Mouse (Mus musculus): ENCODE data around the gene 4930452B06Rik.
"Not testable (repeated sequence)": the region's sequence is repeated elsewhere in the genome, so short reads cannot be mapped to it uniquely, and the experiment has no call there.

4930452B06Rik gene

DNA sequence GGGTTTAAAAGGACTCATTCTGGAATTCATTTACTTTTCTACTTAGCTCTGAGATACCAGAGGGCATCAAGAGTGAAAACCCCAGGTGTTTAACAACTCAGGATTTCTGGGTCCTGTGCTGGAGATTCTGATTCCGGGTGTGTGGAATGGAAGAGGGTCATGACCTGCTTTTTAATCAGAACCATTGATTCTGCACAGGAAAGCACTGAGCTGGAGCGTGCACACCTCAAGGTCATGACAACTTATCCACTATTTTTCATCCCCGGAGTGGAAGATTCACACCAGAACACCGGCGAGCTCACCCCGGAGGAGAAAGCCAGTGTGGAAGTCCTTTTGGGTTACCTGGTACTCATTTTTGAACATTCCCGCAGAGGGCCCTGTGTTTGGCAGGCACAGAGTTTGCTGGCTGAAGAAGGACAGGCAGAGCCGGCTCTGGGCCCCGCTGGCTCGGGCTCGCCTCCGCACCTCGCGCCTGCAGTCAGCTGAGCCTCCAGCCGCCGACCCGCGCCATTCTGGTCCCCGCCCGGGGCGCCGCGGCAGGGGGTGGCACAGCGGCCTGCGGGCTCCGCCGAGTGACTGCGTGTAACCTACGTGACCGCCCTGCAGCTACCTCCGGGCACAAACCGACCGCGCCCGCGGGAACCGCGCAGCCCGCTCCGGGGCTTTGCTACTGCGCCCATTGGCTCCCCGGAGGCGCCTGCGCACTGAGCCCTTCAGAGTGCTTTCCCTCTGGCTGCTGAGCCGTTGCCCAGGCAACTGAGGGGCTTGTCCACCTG lies at the start of gene 4930452B06Rik:
4930452B06Rik (minus strand) TSS at position 605 of the 776 bp plus-strand sequence.
- peak; percentile 60 for DNase-seq (ENCODE audit: low read depth)

DNA sequence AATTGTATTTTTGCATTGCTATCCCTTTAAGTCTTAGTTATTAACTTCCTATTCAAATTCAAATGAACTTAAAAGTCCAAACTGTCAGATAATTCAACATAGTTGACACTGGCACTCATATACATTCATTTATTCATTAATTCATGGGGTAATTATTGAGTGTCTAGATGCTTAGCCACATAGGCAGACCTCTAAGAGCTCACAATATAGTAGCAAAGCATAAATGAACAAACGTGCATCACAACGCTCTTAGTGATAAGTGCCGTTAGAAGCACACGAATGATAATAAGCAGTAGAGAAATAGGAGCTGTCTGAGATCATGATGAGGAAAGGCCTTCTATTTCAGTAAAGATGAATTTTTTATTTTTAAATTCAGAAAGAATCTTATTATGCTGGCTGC lies 46.6 kb upstream of the 4930452B06Rik start:
- DNase-seq (ENCODE audit: low read depth), result no peak

DNA sequence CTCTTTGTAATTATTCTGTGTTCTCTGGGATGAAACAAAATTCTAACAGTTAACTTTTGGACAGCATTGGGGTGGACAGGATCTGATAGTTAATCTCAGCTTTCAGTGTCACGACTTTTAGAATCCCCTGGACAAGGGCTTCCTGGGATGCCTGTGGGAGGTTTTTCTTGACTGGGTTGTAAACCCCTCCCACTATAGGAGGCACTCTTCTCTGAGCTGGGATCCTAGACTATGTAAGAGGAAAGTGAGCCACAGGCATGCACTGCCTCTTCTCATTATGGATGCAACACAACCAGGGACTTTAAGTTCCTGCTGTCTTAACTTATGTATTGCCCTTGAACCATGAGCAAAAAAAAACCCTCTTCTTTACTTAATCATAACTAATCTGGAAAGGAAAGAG lies 23.4 kb upstream of the 4930452B06Rik start:
- DNase-seq (ENCODE audit: low read depth), result no peak

- DNase-seq (ENCODE audit: low read depth), result no peak
These were observed 22.4 kb upstream of the 4930452B06Rik start for GRCm38 (mm10) chr14:8688462-8688861.

- DNase-seq (ENCODE audit: low read depth), result no peak
These were observed 20.1 kb upstream of the 4930452B06Rik start for GRCm38 (mm10) chr14:8686185-8686584.

GRCm38 (mm10) chr14:8679896-8680295 lies 13.9 kb upstream of the 4930452B06Rik start:
- no peak for DNase-seq (ENCODE audit: low read depth)

GRCm38 (mm10) chr14:8660359-8660758 lies 5.7 kb downstream of the 4930452B06Rik start:
- DNase-seq (ENCODE audit: low read depth), result no peak

DNA sequence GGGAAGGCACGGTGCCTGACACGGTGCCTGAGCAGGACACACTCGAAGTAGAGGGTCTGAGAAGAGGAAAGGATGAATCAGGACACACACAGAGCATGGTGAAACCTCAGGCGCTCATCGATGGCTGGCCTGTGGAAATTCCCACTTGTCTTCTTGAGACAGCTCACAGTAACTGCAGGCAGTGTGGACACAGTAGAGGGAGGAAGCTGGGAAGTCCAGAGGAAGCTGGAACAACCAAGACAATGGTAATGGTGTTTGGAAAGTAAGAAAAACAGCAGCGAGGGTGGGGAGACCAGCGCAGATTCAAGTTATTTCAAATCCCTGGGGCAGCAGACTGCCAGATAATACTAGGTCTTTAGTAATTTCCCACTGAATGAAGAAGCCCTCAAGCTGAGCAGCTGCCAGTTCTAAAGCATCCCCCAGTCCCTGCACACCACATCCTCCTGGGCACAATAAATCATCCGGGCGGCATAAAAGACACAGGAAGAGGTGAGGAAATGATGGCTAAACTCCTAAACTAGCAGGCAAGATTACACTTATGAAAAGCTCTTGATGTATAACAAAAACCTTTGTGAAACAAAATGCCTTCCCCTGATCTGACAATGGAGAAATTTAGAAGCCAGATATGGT lies 24.3 kb downstream of the 4930452B06Rik start:
- DNase-seq (ENCODE audit: low read depth), result peak; percentile 49

DNA sequence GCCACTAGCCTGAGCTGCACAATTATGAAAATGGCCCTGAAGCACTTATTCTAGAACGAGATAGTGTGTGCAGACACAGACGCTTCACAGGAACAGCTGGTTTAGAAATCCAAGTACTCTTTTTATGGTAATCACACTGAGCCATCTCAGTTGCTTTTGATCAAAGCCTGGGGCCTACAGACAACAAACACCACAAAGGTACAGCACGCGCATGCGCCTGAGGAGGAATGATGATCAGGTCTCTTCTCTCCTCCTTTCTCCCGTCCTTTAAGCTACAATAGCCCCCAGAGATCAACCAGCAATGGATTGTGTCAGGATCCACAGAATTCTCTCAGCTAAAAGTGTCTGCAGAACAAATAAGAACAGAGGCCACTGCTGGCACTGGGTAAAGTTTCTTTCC lies 33.8 kb downstream of the 4930452B06Rik start:
- peak; percentile 53 for DNase-seq (ENCODE audit: low read depth)

- DNase-seq (ENCODE audit: low read depth), result no peak
These were observed 37.6 kb downstream of the 4930452B06Rik start for GRCm38 (mm10) chr14:8628406-8628805.

DNA sequence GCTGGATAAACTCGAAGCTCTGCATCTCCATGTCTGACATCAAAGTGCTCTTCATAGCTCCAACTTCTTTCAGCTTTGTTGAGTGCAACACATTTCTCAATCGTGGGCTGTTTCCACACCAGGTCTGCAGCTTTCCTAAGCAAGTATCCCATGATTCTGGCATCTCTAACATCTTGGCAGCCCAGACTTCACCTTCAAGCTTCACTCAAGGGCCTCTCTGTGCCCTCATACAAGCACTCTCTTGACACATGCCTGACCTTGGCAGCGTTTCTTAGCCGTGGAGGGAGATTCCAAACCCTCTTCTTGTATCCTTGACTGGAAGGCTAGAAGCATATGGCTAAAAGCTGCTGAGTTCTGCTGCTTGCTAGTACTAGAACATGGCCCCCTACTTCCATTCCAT lies 38.6 kb downstream of the 4930452B06Rik start:
- DNase-seq (ENCODE audit: low read depth), result no peak

GRCm38 (mm10) chr14:8621164-8621563 lies 44.9 kb downstream of the 4930452B06Rik start:
- no peak for DNase-seq (ENCODE audit: low read depth)

GRCm38 (mm10) chr14:8620580-8620979 lies 45.5 kb downstream of the 4930452B06Rik start:
- no peak for DNase-seq (ENCODE audit: low read depth)

- peak; percentile 43 for DNase-seq (ENCODE audit: low read depth)
These were observed 50.4 kb downstream of the 4930452B06Rik start for GRCm38 (mm10) chr14:8615636-8616035.

DNA sequence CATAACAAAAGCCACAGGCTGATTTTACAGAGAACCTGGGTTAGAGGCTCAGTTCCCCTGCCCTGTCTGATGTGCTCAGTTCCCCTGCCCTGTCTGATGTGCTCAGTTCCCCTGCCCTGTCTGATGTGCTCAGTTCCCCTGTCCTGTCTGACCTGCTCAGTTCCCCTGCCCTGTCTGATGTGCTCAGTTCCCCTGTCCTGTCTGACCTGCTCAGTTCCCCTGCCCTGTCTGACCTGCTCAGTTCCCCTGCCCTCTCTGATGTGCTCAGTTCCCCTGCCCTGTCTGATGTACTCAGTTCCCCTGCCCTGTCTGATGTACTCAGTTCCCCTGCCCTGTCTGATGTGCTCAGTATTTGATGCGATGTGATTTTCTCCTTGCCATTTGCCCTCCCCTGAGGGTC lies 51.6 kb downstream of the 4930452B06Rik start:
- DNase-seq (ENCODE audit: low read depth), result not testable (repeated sequence)

DNA sequence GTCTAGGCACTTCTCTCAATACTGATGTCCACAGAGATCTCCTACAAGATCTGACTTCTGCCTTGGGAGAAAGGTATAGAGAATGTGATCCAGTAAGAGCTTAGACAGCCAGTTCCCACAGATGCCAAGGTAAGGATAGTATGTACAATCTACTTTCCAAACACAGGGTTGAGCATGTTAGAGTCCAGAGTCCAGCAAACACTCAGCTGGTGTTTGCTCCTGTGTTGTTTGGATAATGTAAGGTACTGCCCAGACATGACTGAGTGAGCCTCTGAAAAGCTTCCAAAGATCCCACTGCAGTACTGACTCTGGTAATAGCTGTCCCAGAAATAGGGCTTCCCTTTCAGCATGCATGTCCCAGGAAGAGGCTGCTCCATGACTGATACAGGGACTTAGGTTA lies 54.0 kb downstream of the 4930452B06Rik start:
- DNase-seq (ENCODE audit: low read depth), result no peak

- no peak for DNase-seq (ENCODE audit: low read depth)
These were observed 55.9 kb downstream of the 4930452B06Rik start for GRCm38 (mm10) chr14:8610108-8610507.

DNA sequence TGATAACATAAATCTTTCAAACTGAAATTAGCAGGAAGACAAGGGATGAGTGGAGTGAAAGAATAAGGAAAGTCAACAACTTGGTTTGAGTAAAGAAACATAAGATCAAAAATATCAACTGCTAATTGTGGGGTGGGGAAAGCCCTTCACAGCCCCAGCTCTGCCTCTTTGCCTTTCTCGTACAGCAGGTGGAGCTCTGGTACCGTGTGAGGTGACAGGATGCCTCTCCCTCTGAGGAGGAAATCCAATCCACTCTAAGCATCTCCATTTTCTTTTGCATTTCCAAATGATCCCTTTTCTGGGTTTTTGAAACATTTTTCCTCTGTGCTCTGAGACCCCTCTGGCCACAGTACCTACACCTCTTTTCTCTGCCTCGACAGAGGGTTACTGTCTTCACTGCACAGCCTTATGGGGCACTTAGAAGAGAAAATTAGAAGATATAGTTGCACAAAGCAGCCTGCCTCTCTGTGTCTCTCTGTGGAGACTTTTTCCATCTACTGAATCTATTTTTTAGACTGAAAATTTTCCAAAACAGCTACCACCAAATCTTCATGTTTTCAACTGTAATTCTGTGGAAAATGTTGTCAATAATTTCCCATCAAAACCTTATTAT lies 57.4 kb downstream of the 4930452B06Rik start:
- peak; percentile 67 for DNase-seq (ENCODE audit: low read depth)

GRCm38 (mm10) chr14:8604898-8605297 lies 61.1 kb downstream of the 4930452B06Rik start:
- no peak for DNase-seq (ENCODE audit: low read depth)

DNA sequence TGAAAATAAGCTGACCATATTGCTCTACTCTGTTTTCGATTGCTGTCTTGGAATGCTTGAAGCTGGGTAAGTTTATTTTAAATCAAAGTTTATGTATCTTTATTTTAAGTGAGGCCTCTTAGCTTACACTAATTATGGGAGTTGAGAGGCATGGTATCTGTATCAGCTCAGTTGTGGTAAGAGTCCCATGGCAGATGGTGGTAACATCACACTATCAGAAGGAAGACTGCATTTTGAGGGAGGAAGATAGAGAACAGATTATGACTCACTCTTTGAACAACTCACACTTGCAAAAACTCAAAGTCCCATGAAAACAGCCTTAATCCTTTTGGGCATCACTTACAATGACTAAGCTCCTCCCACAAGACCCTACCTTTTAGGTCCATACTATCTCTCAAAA lies 81.0 kb downstream of the 4930452B06Rik start:
- DNase-seq (ENCODE audit: low read depth), result no peak

- DNase-seq (ENCODE audit: low read depth), result not testable (repeated sequence)
These were observed 115.0 kb downstream of the 4930452B06Rik start for GRCm38 (mm10) chr14:8551006-8551405.

GRCm38 (mm10) chr14:8549108-8549507 lies 116.9 kb downstream of the 4930452B06Rik start:
- no peak for DNase-seq (ENCODE audit: low read depth)

GRCm38 (mm10) chr14:8536024-8536423 lies 130.0 kb downstream of the 4930452B06Rik start:
- DNase-seq (ENCODE audit: low read depth), result no peak
